Comparison of ENCODE assay signal across 25 mouse cellular contexts in the genomic region with DNA sequence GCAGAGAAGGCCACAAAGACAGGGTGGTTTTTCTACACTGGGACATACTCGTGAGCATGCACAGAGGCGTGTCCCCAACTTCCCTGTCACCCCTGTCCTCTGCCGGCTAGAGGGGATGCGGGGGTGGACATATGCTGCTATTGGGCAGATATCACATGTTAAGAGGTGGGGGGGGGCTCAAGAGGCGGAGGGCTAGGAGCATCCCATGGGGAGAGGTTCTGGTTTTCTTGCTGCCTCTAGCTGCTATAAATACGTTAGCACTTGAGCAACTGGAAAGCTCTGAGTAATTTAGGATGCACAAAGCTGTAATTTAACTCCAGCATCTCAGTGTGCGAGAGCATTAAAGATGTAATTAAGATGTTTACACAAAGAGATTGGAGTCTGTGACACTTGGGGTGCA. TPM values are rescaled to one million over a fixed set of nuclear protein-coding genes. Genes with fewer than 3 reads are reported as not detected.
A peak's percentile ranks its signal among the peaks of the same experiment; 100 is the strongest.
DNase-seq lines count a peak whose midpoint lies in the region; ATAC-seq and TF ChIP-seq lines count a peak whose summit lies in the region.
"Had no signal": no experiment of that assay in that cellular context is flagged by ENCODE, and none has a peak within 500 bp of the region (broad histone marks: within the 10 kb centered on the region; RNA-seq: fewer than 3 reads in every experiment).

No protein-coding gene starts in this region.

- no peaks in the 10 kb centered on the region for H3K4me1 ChIP-seq in midbrain, embryonic 11.5 days (ENCODE audit: control insufficient read depth, insufficient read depth, low read length)
- H3K4me1 ChIP-seq in midbrain, embryonic 13.5 days (replicated peaks) = peaks cover 3% of the 10 kb centered on the region; the same call in 1 of the 2 replicates
- peaks cover 63% of the 10 kb centered on the region for H3K4me1 ChIP-seq in olfactory bulb, adult 2 months (ENCODE audit: control insufficient read depth, insufficient read depth, low read length)
- H3K4me1 ChIP-seq: embryonic facial prominence, embryonic 12.5 days; forebrain, embryonic 12.5 days; forebrain, embryonic 15.5 days; heart, embryonic 12.5 days; heart, embryonic 15.5 days had no signal

- no peak overlapping the region for H3K4me2 ChIP-seq in midbrain, embryonic 11.5 days
- no peak overlapping the region for H3K4me2 ChIP-seq in midbrain, embryonic 13.5 days (replicated peaks)
- H3K4me2 ChIP-seq: embryonic facial prominence, embryonic 12.5 days; forebrain, embryonic 12.5 days; forebrain, embryonic 15.5 days; heart, embryonic 12.5 days; heart, embryonic 15.5 days; hindbrain, embryonic 14.5 days had no signal

- TF ChIP-seq POLR2A in olfactory bulb, adult 2 months (IDR thresholded peaks at IDR 0.05; ENCODE audit: insufficient read depth, low read depth, low read length) = no peak; the same call in 1 of the 2 replicates

- no peaks in the 10 kb centered on the region for H3K9me3 ChIP-seq in midbrain, embryonic 11.5 days (ENCODE audit: control insufficient read depth, low read length)
- no peaks in the 10 kb centered on the region for H3K9me3 ChIP-seq in midbrain, embryonic 13.5 days
- H3K9me3 ChIP-seq: embryonic facial prominence, embryonic 12.5 days; forebrain, embryonic 12.5 days; forebrain, embryonic 15.5 days; G1E; heart, embryonic 12.5 days; heart, embryonic 15.5 days; hindbrain, embryonic 10.5 days had no signal

- H3K27ac ChIP-seq in midbrain, embryonic 11.5 days (ENCODE audit: low read depth, low read length) = no peak overlapping the region
- no peak overlapping the region for H3K27ac ChIP-seq in midbrain, embryonic 13.5 days
- peak overlapping the region; percentile 91 for H3K27ac ChIP-seq in olfactory bulb, adult 2 months (ENCODE audit: insufficient read depth, low read depth, low read length)
- H3K27ac ChIP-seq: embryonic facial prominence, embryonic 12.5 days; forebrain, embryonic 12.5 days; forebrain, embryonic 15.5 days; heart, embryonic 15.5 days; hindbrain, embryonic 10.5 days; hindbrain, embryonic 14.5 days had no signal

- no peak overlapping the region for H3K4me3 ChIP-seq in midbrain, embryonic 11.5 days (ENCODE audit: low read depth, low read length)
- no peak overlapping the region for H3K4me3 ChIP-seq in midbrain, embryonic 13.5 days (replicated peaks)
- H3K4me3 ChIP-seq in olfactory bulb, adult 2 months (ENCODE audit: insufficient read depth, low read depth, low read length) = no peak overlapping the region
- H3K4me3 ChIP-seq: embryonic facial prominence, embryonic 12.5 days; erythroblast, embryonic 14.5 days; forebrain, embryonic 12.5 days; forebrain, embryonic 15.5 days; heart, embryonic 12.5 days; heart, embryonic 15.5 days; hindbrain, embryonic 10.5 days had no signal

- H3K9ac ChIP-seq in midbrain, embryonic 11.5 days (ENCODE audit: low read length) = no peak overlapping the region
- H3K9ac ChIP-seq in midbrain, embryonic 13.5 days (replicated peaks) = no peak overlapping the region
- H3K9ac ChIP-seq: embryonic facial prominence, embryonic 12.5 days; forebrain, embryonic 12.5 days; forebrain, embryonic 15.5 days; heart, embryonic 12.5 days; heart, embryonic 15.5 days; hindbrain, embryonic 14.5 days had no signal

- H3K27me3 ChIP-seq in midbrain, embryonic 11.5 days (ENCODE audit: control insufficient read depth, insufficient read depth, low read length) = no peaks in the 10 kb centered on the region
- 0 out of 2 replicates have a peak, but pooled peaks cover under 1% of the 10 kb centered on the region for H3K27me3 ChIP-seq in midbrain, embryonic 13.5 days
- H3K27me3 ChIP-seq: embryonic facial prominence, embryonic 12.5 days; forebrain, embryonic 15.5 days; Patski had no signal

- peak; percentile 44 for DNase-seq in cerebellum, adult 9-11 months
- DNase-seq in cerebellum, postnatal 25 days = no peak
- DNase-seq in midbrain, embryonic 11.5 days (ENCODE audit: low spot score, missing footprints) = peak; percentile 61
- no peak for DNase-seq in spleen, postnatal 36 days (ENCODE audit: low spot score in 2 of 2)
- DNase-seq: adrenal gland, adult 2 months; adrenal gland, postnatal 14 days; B cell, adult 2 months; cerebellum, adult 11-12 months; cerebellum, adult 8-10 months; gastrocnemius, postnatal 25 days; heart, adult 18-20 months; heart, postnatal 10 days; heart, postnatal 36 days had no signal

- TF ChIP-seq CTCF in olfactory bulb, adult 2 months (IDR thresholded peaks at IDR 0.05; ENCODE audit: insufficient read depth, low read depth, low read length) = no peak

- ATAC-seq in midbrain, embryonic 11.5 days (ENCODE audit: low FRiP score) = no peak
- ATAC-seq in midbrain, embryonic 13.5 days = no peak
- ATAC-seq: forebrain, embryonic 15.5 days; Patski had no signal

- 69% methylated on average over 7 of the region's 7 CpGs for WGBS in midbrain, embryonic 11.5 days
- WGBS in midbrain, embryonic 13.5 days = 57% methylated on average over 7 of the region's 7 CpGs
- 15% methylated on average over 7 of the region's 7 CpGs for WGBS in olfactory bulb, adult 2 months

- no peaks in the 10 kb centered on the region for H3K36me3 ChIP-seq in midbrain, embryonic 11.5 days (ENCODE audit: control insufficient read depth, insufficient read depth, low read length)
- no peaks in the 10 kb centered on the region for H3K36me3 ChIP-seq in midbrain, embryonic 13.5 days
- H3K36me3 ChIP-seq: embryonic facial prominence, embryonic 12.5 days; forebrain, embryonic 12.5 days; forebrain, embryonic 15.5 days; G1E; heart, embryonic 12.5 days; heart, embryonic 15.5 days; hindbrain, embryonic 10.5 days had no signal

RNA-seq across cellular contexts. Expression of a gene that starts 8.9 kb away (rescaled TPM):
- 2.0 and 2.3 TPM in 2 replicates for polyA plus RNA-seq in midbrain, embryonic 11.5 days (2014; fragmentation: Nextera tagmentation; extraction: Ambion mirVana)
- 6.4 and 8.2 TPM in 2 replicates for polyA plus RNA-seq in midbrain, embryonic 13.5 days (2015; fragmentation: Nextera tagmentation; extraction: Ambion mirVana)
- not detected in 2 replicates for polyA plus RNA-seq in olfactory bulb, adult 2 months (2012; ENCODE audit: insufficient read depth, insufficient read length, low replicate concordance, missing spikeins)
- polyA plus RNA-seq: erythroblast, embryonic 14.5 days had no signal

RNA-seq across cellular contexts. Expression of a gene that starts 11.2 kb away (rescaled TPM):
- 9.9 and 10.7 TPM in 2 replicates for polyA plus RNA-seq in midbrain, embryonic 11.5 days (2014; fragmentation: Nextera tagmentation; extraction: Ambion mirVana)
- polyA plus RNA-seq in midbrain, embryonic 13.5 days (2015; fragmentation: Nextera tagmentation; extraction: Ambion mirVana) = 17.5 and 18.1 TPM in 2 replicates
- not detected in 2 replicates for polyA plus RNA-seq in olfactory bulb, adult 2 months (2012; ENCODE audit: insufficient read depth, insufficient read length, low replicate concordance, missing spikeins)

RNA-seq across cellular contexts. Expression of a gene that starts 50.1 kb away (rescaled TPM):
- 1.3 and 1.7 TPM in 2 replicates for polyA plus RNA-seq in midbrain, embryonic 11.5 days (2014; fragmentation: Nextera tagmentation; extraction: Ambion mirVana)
- polyA plus RNA-seq in midbrain, embryonic 13.5 days (2015; fragmentation: Nextera tagmentation; extraction: Ambion mirVana) = 5.9 and 7.1 TPM in 2 replicates
- not detected in 2 replicates for polyA plus RNA-seq in olfactory bulb, adult 2 months (2012; ENCODE audit: insufficient read depth, insufficient read length, low replicate concordance, missing spikeins)
- polyA plus RNA-seq: erythroblast, embryonic 14.5 days had no signal

RNA-seq across cellular contexts. Expression of a gene that starts 53.5 kb away (rescaled TPM):
- polyA plus RNA-seq in midbrain, embryonic 11.5 days (2014; fragmentation: Nextera tagmentation; extraction: Ambion mirVana) = 4.0 and 4.2 TPM in 2 replicates
- polyA plus RNA-seq in midbrain, embryonic 13.5 days (2015; fragmentation: Nextera tagmentation; extraction: Ambion mirVana) = 6.3 and 6.6 TPM in 2 replicates
- polyA plus RNA-seq in olfactory bulb, adult 2 months (2012; ENCODE audit: insufficient read depth, insufficient read length, low replicate concordance, missing spikeins) = not detected in 2 replicates

RNA-seq across cellular contexts. Expression of a gene that starts 59.6 kb away (rescaled TPM):
- 2.5 and 2.7 TPM in 2 replicates for polyA plus RNA-seq in midbrain, embryonic 11.5 days (2014; fragmentation: Nextera tagmentation; extraction: Ambion mirVana)
- polyA plus RNA-seq in midbrain, embryonic 13.5 days (2015; fragmentation: Nextera tagmentation; extraction: Ambion mirVana) = 1.7 and 1.9 TPM in 2 replicates
- not detected in 2 replicates for polyA plus RNA-seq in olfactory bulb, adult 2 months (2012; ENCODE audit: insufficient read depth, insufficient read length, low replicate concordance, missing spikeins)

Comparison
In these comparisons a context has a peak if more than half of its experiments do, and no peak if none do; other contexts are left out.
1. DNase-seq: peak in cerebellum, adult 9-11 months (single experiment) and midbrain, embryonic 11.5 days (single experiment); none in cerebellum, postnatal 25 days (0 of 2) and spleen, postnatal 36 days (0 of 2).
2. RNA of a gene that starts 11.2 kb away (polyA plus RNA-seq): 17.5 to 18.1 TPM in midbrain, embryonic 13.5 days and 9.9 to 10.7 TPM in midbrain, embryonic 11.5 days; not detected in olfactory bulb, adult 2 months; every median in the first group is over 10 times any median in the second.